Mouse (Mus musculus): ENCODE data around the gene Sgpl1. TPM values are rescaled to one million over a fixed set of nuclear protein-coding genes. Genes with fewer than 3 reads are reported as not detected.

The Sgpl1 gene
- polyA plus RNA-seq, 1 experiment: 0.60 TPM

DNA sequence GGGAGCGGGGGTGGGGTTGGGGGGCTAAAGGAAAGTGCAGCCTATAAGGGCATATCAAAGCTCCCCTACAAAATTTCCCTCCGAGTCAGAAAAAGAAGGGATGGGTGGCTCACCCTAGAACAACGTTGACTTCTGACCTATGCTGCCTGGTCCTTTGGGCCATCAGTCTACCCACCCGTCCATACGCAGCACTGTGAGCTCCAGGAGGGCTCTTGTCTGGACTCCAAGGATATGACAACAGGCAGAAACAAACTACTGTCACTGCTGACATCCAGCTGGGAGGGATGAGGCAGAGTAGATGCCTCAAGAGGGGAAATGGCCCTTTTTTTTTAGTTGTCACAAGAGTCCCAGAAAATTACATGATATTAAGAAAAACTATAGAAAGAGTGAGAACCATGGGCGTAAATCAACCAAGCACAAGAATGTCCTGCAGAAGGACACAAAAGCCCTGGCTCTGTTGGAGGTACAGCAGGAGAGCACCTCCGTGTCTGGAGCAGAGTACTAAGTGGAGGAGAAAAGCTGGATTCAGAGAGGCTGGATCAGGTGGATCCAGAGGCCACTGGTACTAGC is 28.8 kb upstream of the Sgpl1 start:
- TF ChIP-seq GATA1 (IDR thresholded peaks at IDR 0.05; ENCODE audit: low read length) (no peak), TAL1 (IDR thresholded peaks at IDR 0.05; ENCODE audit: low read length) (no peak)
- H3K27me3 ChIP-seq (ENCODE audit: control insufficient read depth): peaks cover 31% of the 10 kb centered on the region
- H3K36me3 ChIP-seq (ENCODE audit: control insufficient read depth): no peaks in the 10 kb centered on the region
- H3K4me1 ChIP-seq (ENCODE audit: control insufficient read depth): peaks cover 3% of the 10 kb centered on the region; the same call in 1 of the 2 replicates
- H3K4me3 ChIP-seq (replicated peaks): no peak overlapping the region
- H3K9me3 ChIP-seq (ENCODE audit: control insufficient read depth, low read length): no peaks in the 10 kb centered on the region

GRCm38 (mm10) chr10:61175442-61176204 is 28.1 kb upstream of the Sgpl1 start:
- Histone ChIP-seq H3K9me3 (ENCODE audit: control insufficient read depth, low read length) (no peaks in the 10 kb centered on the region), H3K27me3 (ENCODE audit: control insufficient read depth) (peaks cover 32% of the 10 kb centered on the region), H3K36me3 (ENCODE audit: control insufficient read depth) (no peaks in the 10 kb centered on the region), H3K4me1 (ENCODE audit: control insufficient read depth) (peaks cover 3% of the 10 kb centered on the region; the same call in 1 of the 2 replicates), H3K4me3 (replicated peaks) (no peak overlapping the region)
- TF ChIP-seq GATA1 (IDR thresholded peaks at IDR 0.05; ENCODE audit: low read length) (no peak), TAL1 (IDR thresholded peaks at IDR 0.05; ENCODE audit: low read length) (no peak)

DNA sequence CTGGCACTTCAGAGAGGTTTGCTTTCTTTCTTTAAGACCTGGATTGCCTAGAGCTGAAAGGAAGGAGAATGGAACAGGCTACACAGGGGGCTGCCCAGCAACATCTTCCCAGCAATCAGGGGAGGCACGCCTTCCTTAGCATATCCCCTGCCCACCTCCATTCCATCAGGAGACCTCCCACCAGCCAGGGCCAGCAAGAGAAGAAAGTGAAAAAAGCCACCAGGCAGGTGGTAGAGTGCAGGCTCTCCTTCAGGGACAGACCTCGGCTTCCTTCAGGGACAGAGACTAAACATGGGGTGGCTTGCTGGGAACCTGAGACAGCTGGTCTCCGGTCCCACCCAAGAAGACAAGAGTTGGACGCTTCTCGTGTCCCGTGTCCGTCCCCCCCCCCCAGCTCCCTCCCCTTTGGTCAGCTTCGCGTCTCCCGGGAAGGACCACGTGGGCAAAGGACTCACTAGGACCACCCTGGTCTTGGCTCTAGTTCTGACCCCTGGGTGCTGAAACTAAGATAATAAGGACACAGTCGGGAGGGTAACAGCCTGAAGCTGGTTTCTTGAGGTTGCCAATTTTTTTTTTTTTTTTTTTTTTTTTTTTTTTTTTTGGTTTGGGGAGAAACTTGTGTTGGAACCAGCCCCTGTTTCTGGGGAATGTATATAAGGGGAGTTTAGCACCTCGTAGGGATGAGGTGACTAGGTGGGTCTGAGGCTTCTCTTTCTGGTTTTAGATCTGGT is 27.4 kb upstream of the Sgpl1 start:
- Histone ChIP-seq H3K4me3 (replicated peaks) (no peak overlapping the region), H3K4me1 (ENCODE audit: control insufficient read depth) (peaks cover 3% of the 10 kb centered on the region; the same call in 1 of the 2 replicates), H3K9me3 (ENCODE audit: control insufficient read depth, low read length) (no peaks in the 10 kb centered on the region), H3K27me3 (ENCODE audit: control insufficient read depth) (peaks cover 32% of the 10 kb centered on the region), H3K36me3 (ENCODE audit: control insufficient read depth) (no peaks in the 10 kb centered on the region)
- TF ChIP-seq GATA1 (IDR thresholded peaks at IDR 0.05; ENCODE audit: low read length): no peak
- TF ChIP-seq TAL1 (IDR thresholded peaks at IDR 0.05; ENCODE audit: low read length): no peak

DNA sequence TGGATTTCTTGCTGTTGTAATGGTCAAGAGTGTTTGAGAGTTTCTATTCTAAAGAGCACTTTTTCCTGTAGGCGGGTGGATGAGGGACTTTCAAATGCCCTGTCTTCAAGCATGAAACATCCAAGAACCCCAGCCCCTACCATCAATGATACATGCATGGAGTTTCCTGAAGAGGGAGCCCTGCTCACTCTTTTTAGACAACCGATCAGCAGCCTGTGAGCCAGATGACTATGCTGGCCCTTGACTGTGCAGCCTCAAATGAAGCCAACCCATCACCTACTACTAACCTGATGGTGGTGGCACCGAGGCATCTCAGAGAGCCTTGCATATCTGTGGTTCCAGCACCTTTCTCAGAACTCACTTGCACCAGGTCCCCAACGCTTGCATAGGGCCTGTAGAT is 25.0 kb upstream of the Sgpl1 start:
- Histone ChIP-seq H3K4me1 (ENCODE audit: control insufficient read depth) (peaks cover 3% of the 10 kb centered on the region; the same call in 1 of the 2 replicates), H3K27me3 (ENCODE audit: control insufficient read depth) (peaks cover 38% of the 10 kb centered on the region), H3K9me3 (ENCODE audit: control insufficient read depth, low read length) (no peaks in the 10 kb centered on the region), H3K4me3 (replicated peaks) (no peak overlapping the region), H3K36me3 (ENCODE audit: control insufficient read depth) (no peaks in the 10 kb centered on the region)
- TF ChIP-seq TAL1 (IDR thresholded peaks at IDR 0.05; ENCODE audit: low read length): no peak
- TF ChIP-seq GATA1 (IDR thresholded peaks at IDR 0.05; ENCODE audit: low read length): no peak

DNA sequence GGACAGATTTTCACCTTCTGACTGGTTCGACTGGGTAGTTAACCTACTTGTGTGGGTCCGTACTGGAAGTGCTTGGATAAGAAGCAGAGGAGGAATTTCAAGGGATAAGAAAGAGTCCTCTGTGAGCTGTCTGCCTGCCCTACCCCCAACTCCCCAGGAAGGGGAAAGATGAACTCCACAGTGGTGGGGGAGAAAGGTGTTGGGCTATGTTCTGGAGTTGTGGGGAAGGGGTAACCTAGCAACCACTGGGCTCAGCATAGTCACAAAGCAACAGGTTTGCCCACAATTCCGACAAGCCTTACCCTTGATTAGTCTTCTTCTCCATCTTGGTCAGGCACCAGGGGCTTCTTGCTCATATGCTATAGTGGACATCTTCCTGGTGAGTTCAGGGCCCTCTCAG is 24.2 kb upstream of the Sgpl1 start, which contains the start of gene Tbata:
Gene Tbata, plus strand, starts transcription at position 301 of the 400 bp plus-strand sequence.
- H3K4me3 ChIP-seq (replicated peaks): no peak within 1 kb of the TSS
- no peak for TF ChIP-seq GATA1 (IDR thresholded peaks at IDR 0.05; ENCODE audit: low read length)
- no peak for TF ChIP-seq TAL1 (IDR thresholded peaks at IDR 0.05; ENCODE audit: low read length)
- H3K27me3 ChIP-seq (ENCODE audit: control insufficient read depth): peaks cover 36% of the 10 kb centered on the region
- peaks cover 3% of the 10 kb centered on the region; the same call in 1 of the 2 replicates for H3K4me1 ChIP-seq (ENCODE audit: control insufficient read depth)
- no peaks in the 10 kb centered on the region for H3K9me3 ChIP-seq (ENCODE audit: control insufficient read depth, low read length)
- H3K36me3 ChIP-seq (ENCODE audit: control insufficient read depth): no peaks in the 10 kb centered on the region

- no peak overlapping the region for H3K4me3 ChIP-seq (replicated peaks)
Observed at GRCm38 (mm10) chr10:61168393-61168792, 20.9 kb upstream of the Sgpl1 start.

GRCm38 (mm10) chr10:61167333-61168096 is 20.0 kb upstream of the Sgpl1 start:
- no peaks in the 10 kb centered on the region for H3K36me3 ChIP-seq (ENCODE audit: control insufficient read depth)
- no peaks in the 10 kb centered on the region for H3K9me3 ChIP-seq (ENCODE audit: control insufficient read depth, low read length)
- no peaks in the 10 kb centered on the region for H3K4me1 ChIP-seq (ENCODE audit: control insufficient read depth)
- H3K4me3 ChIP-seq (replicated peaks): no peak overlapping the region
- TF ChIP-seq TAL1 (IDR thresholded peaks at IDR 0.05; ENCODE audit: low read length): no peak
- no peak for TF ChIP-seq GATA1 (IDR thresholded peaks at IDR 0.05; ENCODE audit: low read length)
- peaks cover 14% of the 10 kb centered on the region for H3K27me3 ChIP-seq (ENCODE audit: control insufficient read depth)

More at GRCm38 (mm10) chr10:61168393-61168792, 20.9 kb upstream of the Sgpl1 start:
- Histone ChIP-seq H3K4me1 (ENCODE audit: control insufficient read depth) (no peaks in the 10 kb centered on the region), H3K36me3 (ENCODE audit: control insufficient read depth) (no peaks in the 10 kb centered on the region), H3K9me3 (ENCODE audit: control insufficient read depth, low read length) (no peaks in the 10 kb centered on the region), H3K27me3 (ENCODE audit: control insufficient read depth) (peaks cover 14% of the 10 kb centered on the region)
- TF ChIP-seq TAL1 (IDR thresholded peaks at IDR 0.05; ENCODE audit: low read length) (no peak), GATA1 (IDR thresholded peaks at IDR 0.05; ENCODE audit: low read length) (no peak)

DNA sequence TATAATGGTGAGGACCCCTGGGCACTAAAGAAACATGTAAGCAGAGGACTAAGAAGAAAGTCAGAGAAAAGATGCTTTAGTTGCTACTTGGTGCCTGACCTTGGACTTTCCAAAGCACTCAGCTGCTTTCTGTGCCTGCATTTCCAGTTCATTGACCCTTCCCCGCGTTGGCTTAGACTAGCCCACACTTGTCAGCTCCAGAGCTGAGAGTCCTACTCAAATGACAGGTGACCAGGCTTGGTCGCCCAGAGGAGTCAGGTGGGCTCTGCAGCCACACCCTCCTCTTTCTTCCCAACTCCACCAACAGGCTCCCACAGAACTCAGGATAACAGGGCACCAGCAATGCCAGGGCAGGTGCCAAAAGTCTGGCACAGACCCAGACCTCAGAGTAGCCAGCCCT is 14.9 kb upstream of the Sgpl1 start:
- TF ChIP-seq GATA1 (IDR thresholded peaks at IDR 0.05; ENCODE audit: low read length) (no peak), TAL1 (IDR thresholded peaks at IDR 0.05; ENCODE audit: low read length) (no peak)
- no peaks in the 10 kb centered on the region for H3K9me3 ChIP-seq (ENCODE audit: control insufficient read depth, low read length)
- H3K27me3 ChIP-seq (ENCODE audit: control insufficient read depth): no peaks in the 10 kb centered on the region
- no peaks in the 10 kb centered on the region for H3K36me3 ChIP-seq (ENCODE audit: control insufficient read depth)
- no peak overlapping the region for H3K4me3 ChIP-seq (replicated peaks)
- no peaks in the 10 kb centered on the region for H3K4me1 ChIP-seq (ENCODE audit: control insufficient read depth)

Measured in erythroblast, embryonic 14.5 days (primary cell).